Mouse (Mus musculus): ENCODE results near the gene Pkd1. TPM values are rescaled to one million over a fixed set of nuclear protein-coding genes. Genes with fewer than 3 reads are reported as not detected.

Pkd1 gene
- total and polyA plus RNA-seq, 3 experiments: 5.0 to 28.0 (median 5.8) TPM

DNA sequence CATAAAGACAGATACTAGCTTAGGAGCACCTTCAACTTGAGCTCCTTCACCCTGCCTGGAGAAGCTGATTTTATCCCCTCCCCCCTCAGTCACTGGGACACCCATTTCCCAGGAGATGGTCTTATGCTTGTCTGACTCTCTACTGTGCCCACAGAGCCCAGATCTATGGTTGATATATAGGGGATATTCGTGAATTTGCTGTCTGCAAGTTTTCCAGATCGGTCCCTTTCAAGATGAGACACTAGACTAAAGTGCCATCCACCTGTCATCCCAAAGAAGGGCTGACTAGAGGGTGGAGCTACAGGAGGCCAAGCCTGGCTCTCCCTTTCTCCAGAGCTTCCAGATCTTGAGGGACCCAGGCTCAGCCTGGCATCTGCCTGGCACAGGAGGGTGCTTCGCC, 18.6 kb upstream of the Pkd1 start:
- Histone ChIP-seq H3K9me3 (replicated peaks) (no peaks in the 10 kb centered on the region), H3K4me1 (ENCODE audit: insufficient read depth, low read depth, low read length) (peaks cover 55% of the 10 kb centered on the region), H3K27me3 (ENCODE audit: insufficient read depth, low read length) (peaks cover 18% of the 10 kb centered on the region), H3K36me3 (replicated peaks) (peaks cover 37% of the 10 kb centered on the region), H3K4me3 (ENCODE audit: low read depth, low read length) (no peak overlapping the region)
- no peak for TF ChIP-seq TAL1 (conservative IDR thresholded peaks at IDR 0.05; ENCODE audit: low read depth, low read length)
- no peak for TF ChIP-seq POLR2AphosphoS5 (IDR thresholded peaks at IDR 0.05; ENCODE audit: insufficient replicate concordance, low read depth, low read length)
- no peak for TF ChIP-seq CTCF (IDR thresholded peaks at IDR 0.05; ENCODE audit: low read depth, low read length)
- no peak for TF ChIP-seq GATA2 (IDR thresholded peaks at IDR 0.05; ENCODE audit: borderline replicate concordance, low read depth, low read length)
- no peak for TF ChIP-seq GATA1 (IDR thresholded peaks at IDR 0.05; ENCODE audit: borderline replicate concordance, low read length)
- DNase-seq (ENCODE audit: low spot score) (no peak), ATAC-seq (ENCODE audit: extremely low read depth, insufficient number of reproducible peaks, low FRiP score, poor library complexity, severe bottlenecking) (no peak)

DNA sequence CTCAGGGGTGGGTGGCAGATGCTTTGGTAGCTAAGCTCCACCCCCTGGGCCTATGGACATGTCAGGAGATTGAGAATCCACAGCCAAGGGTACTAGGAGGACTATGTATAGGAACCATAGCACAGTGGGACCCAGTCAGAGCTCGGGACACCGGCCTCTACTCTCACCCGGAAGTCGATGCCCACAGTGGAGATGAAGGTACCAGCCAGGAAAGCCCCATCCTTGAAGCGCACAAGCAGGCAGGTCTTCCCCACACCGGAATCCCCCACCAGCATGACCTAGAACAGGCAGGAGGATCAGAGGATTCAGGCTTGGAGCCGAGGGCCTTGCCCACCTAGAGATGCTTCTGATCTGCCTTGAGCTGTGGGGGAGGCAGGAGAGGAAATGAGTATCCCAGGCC, 17.6 kb upstream of the Pkd1 start:
- ATAC-seq (ENCODE audit: extremely low read depth, insufficient number of reproducible peaks, low FRiP score, poor library complexity, severe bottlenecking) (no peak), DNase-seq (ENCODE audit: low spot score) (no peak)
- H3K4me1 ChIP-seq (ENCODE audit: insufficient read depth, low read depth, low read length): peaks cover 46% of the 10 kb centered on the region

DNA sequence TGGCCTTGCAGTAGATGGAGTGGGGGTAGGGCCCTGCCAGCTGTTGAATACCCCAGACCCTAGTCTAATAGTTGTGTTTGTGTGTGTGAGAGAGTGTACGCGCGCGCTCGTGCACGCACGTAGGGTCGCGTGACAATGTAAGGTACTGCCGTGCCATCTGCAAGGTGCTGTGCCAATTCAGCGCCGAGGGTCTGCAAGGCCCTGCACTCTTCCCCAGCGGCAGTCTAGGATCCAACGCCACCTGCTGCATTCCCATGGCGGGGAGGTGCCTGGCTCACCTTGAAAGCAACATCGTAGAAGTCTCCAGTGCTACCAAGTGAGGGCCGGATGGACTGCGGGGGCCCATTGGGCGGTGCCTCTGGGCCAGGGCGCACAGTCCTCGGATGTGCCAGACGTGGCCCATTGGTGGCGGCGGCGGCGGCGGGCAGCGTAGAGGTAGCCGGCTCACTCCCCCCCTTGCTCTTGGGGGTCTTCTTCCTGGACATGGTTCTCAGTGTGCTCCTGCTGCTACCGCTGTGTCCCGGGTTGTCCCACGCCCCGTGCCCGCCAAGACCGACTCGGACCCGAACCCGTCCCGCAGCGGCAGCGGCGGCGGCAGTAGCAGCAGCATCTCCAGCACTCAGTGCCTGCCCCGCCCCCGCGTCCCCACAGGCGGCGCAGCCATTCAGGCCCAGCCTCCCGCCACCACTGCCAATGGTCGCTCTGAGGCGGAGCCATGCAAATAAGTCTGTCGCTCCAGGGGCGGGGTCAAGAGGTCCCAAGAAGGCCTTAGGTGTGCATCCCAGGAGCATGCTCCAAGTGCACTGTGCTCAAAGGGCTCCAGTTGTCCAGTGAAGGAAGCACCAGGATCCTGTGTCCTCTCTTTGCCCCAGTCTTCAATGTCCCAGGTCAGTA, 16.3 kb upstream of the Pkd1 start:
- Histone ChIP-seq H3K9me3 (replicated peaks) (no peaks in the 10 kb centered on the region), H3K4me3 (ENCODE audit: low read depth, low read length) (peak overlapping the region; percentile 51; the same call in 1 of the 2 replicates), H3K36me3 (replicated peaks) (peaks cover 30% of the 10 kb centered on the region), H3K4me1 (ENCODE audit: insufficient read depth, low read depth, low read length) (peaks cover 49% of the 10 kb centered on the region), H3K27me3 (ENCODE audit: insufficient read depth, low read length) (peaks cover 37% of the 10 kb centered on the region)
- TF ChIP-seq POLR2AphosphoS5 (IDR thresholded peaks at IDR 0.05; ENCODE audit: insufficient replicate concordance, low read depth, low read length): no peak
- TF ChIP-seq CTCF (IDR thresholded peaks at IDR 0.05; ENCODE audit: low read depth, low read length): no peak
- no peak for TF ChIP-seq GATA2 (IDR thresholded peaks at IDR 0.05; ENCODE audit: borderline replicate concordance, low read depth, low read length)
- TF ChIP-seq TAL1 (conservative IDR thresholded peaks at IDR 0.05; ENCODE audit: low read depth, low read length): no peak
- no peak for TF ChIP-seq GATA1 (IDR thresholded peaks at IDR 0.05; ENCODE audit: borderline replicate concordance, low read length)
- DNase-seq (ENCODE audit: low spot score): peak; percentile 76
- peak; percentile 65 for ATAC-seq (ENCODE audit: extremely low read depth, insufficient number of reproducible peaks, low FRiP score, poor library complexity, severe bottlenecking)

More for the DNA sequence above, 17.6 kb upstream of the Pkd1 start:
- TF ChIP-seq POLR2AphosphoS5 (IDR thresholded peaks at IDR 0.05; ENCODE audit: insufficient replicate concordance, low read depth, low read length) (no peak), CTCF (IDR thresholded peaks at IDR 0.05; ENCODE audit: low read depth, low read length) (no peak), GATA1 (IDR thresholded peaks at IDR 0.05; ENCODE audit: borderline replicate concordance, low read length) (no peak)
- Histone ChIP-seq H3K36me3 (replicated peaks) (peaks cover 30% of the 10 kb centered on the region), H3K9me3 (replicated peaks) (no peaks in the 10 kb centered on the region), H3K27me3 (ENCODE audit: insufficient read depth, low read length) (peaks cover 25% of the 10 kb centered on the region), H3K4me3 (ENCODE audit: low read depth, low read length) (no peak overlapping the region)

DNA sequence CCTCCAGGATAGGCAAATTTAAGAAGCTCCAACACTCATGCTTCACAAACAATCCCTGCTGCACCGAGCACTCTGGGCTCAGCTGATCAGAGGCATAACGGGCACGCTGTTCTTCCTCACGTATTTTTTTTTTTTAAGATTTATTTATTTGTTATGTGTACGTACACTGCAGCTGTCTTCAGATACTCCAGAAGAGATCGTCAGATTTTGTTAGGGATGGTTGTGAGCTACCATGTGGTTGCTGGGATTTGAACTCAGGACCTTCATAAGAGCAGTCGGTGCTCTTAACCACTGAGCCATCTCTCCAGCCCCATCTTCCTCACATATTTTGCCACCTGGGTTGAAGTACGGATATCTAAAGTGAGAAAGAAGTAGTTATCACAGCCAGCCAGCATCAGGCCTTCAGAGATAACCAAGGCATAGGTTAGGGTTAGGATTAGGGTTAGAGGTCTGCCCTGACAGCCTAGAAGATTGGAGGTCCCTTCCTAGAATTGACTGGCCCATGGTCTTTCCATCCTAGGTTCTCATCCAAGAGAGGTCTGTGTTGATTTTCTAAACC, 15.4 kb upstream of the Pkd1 start, which contains the start of gene Rab26:
Gene Rab26 (minus strand): TSS at position 51 of the 559 bp plus-strand sequence.
- Histone ChIP-seq H3K27me3 (ENCODE audit: insufficient read depth, low read length) (peaks cover 39% of the 10 kb centered on the region), H3K36me3 (replicated peaks) (peaks cover 22% of the 10 kb centered on the region), H3K9me3 (replicated peaks) (no peaks in the 10 kb centered on the region), H3K4me1 (ENCODE audit: insufficient read depth, low read depth, low read length) (peaks cover 46% of the 10 kb centered on the region), H3K4me3 (ENCODE audit: low read depth, low read length) (peak within 1 kb of the TSS; percentile 51; the same call in 1 of the 2 replicates)
- DNase-seq (ENCODE audit: low spot score): no peak
- TF ChIP-seq GATA1 (IDR thresholded peaks at IDR 0.05; ENCODE audit: borderline replicate concordance, low read length) (no peak), POLR2AphosphoS5 (IDR thresholded peaks at IDR 0.05; ENCODE audit: insufficient replicate concordance, low read depth, low read length) (no peak), CTCF (IDR thresholded peaks at IDR 0.05; ENCODE audit: low read depth, low read length) (no peak), TAL1 (conservative IDR thresholded peaks at IDR 0.05; ENCODE audit: low read depth, low read length) (no peak), GATA2 (IDR thresholded peaks at IDR 0.05; ENCODE audit: borderline replicate concordance, low read depth, low read length) (no peak)
- no peak for ATAC-seq (ENCODE audit: extremely low read depth, insufficient number of reproducible peaks, low FRiP score, poor library complexity, severe bottlenecking)

DNA sequence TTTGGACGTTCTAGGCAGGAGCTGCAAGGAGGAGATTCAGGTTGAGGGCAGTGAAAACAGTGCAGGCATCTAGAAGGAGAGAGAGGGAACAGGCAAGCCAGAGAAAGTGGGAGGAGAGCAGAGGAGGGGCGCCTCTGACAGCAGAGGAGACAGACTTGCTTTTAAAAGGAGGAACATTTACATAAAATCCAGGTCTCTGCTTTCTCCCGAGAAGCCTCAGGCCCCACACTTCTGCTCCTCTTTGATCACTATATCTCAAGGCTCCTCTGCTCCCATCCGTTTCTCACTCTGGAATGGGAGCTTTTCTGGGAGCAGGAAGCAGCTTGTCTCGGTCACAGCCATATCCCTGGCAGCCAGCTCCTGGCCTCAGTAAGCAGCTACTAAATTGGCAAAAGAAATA, 14.3 kb upstream of the Pkd1 start:
- ATAC-seq (ENCODE audit: extremely low read depth, insufficient number of reproducible peaks, low FRiP score, poor library complexity, severe bottlenecking) (no peak), DNase-seq (ENCODE audit: low spot score) (no peak)
- Histone ChIP-seq H3K4me1 (ENCODE audit: insufficient read depth, low read depth, low read length) (peaks cover 37% of the 10 kb centered on the region), H3K27me3 (ENCODE audit: insufficient read depth, low read length) (peaks cover 39% of the 10 kb centered on the region), H3K36me3 (replicated peaks) (peaks cover 11% of the 10 kb centered on the region), H3K9me3 (replicated peaks) (no peaks in the 10 kb centered on the region), H3K4me3 (ENCODE audit: low read depth, low read length) (no peak overlapping the region)
- TF ChIP-seq GATA1 (IDR thresholded peaks at IDR 0.05; ENCODE audit: borderline replicate concordance, low read length): no peak
- TF ChIP-seq POLR2AphosphoS5 (IDR thresholded peaks at IDR 0.05; ENCODE audit: insufficient replicate concordance, low read depth, low read length): no peak
- TF ChIP-seq CTCF (IDR thresholded peaks at IDR 0.05; ENCODE audit: low read depth, low read length): no peak
- no peak for TF ChIP-seq GATA2 (IDR thresholded peaks at IDR 0.05; ENCODE audit: borderline replicate concordance, low read depth, low read length)
- TF ChIP-seq TAL1 (conservative IDR thresholded peaks at IDR 0.05; ENCODE audit: low read depth, low read length): no peak

DNA sequence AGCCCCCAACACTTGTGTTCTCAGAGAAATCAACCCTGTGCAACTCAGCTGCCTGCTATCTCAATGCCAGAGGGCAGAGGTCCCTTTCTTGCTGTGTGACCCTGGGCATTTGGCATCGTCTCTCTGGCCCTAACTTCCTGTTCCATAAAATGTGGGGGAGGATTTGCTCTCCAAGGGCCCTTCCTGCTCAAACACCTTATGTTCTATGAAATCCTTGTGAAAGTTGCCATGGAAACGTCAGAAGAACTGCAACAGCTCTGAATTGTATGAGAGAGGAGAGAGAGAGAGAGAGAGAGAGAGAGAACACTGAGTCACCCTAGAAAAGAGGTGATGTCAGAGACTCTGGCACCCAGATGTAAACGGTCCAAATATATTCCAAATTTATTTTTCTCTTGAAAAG, 12.1 kb upstream of the Pkd1 start:
- Histone ChIP-seq H3K4me3 (ENCODE audit: low read depth, low read length) (no peak overlapping the region), H3K9me3 (replicated peaks) (no peaks in the 10 kb centered on the region), H3K36me3 (replicated peaks) (no peaks in the 10 kb centered on the region), H3K4me1 (ENCODE audit: insufficient read depth, low read depth, low read length) (peaks cover 21% of the 10 kb centered on the region), H3K27me3 (ENCODE audit: insufficient read depth, low read length) (peaks cover 39% of the 10 kb centered on the region)
- no peak for TF ChIP-seq TAL1 (conservative IDR thresholded peaks at IDR 0.05; ENCODE audit: low read depth, low read length)
- no peak for TF ChIP-seq CTCF (IDR thresholded peaks at IDR 0.05; ENCODE audit: low read depth, low read length)
- TF ChIP-seq GATA1 (IDR thresholded peaks at IDR 0.05; ENCODE audit: borderline replicate concordance, low read length): no peak
- TF ChIP-seq POLR2AphosphoS5 (IDR thresholded peaks at IDR 0.05; ENCODE audit: insufficient replicate concordance, low read depth, low read length): no peak
- no peak for TF ChIP-seq GATA2 (IDR thresholded peaks at IDR 0.05; ENCODE audit: borderline replicate concordance, low read depth, low read length)
- DNase-seq (ENCODE audit: low spot score) (no peak), ATAC-seq (ENCODE audit: extremely low read depth, insufficient number of reproducible peaks, low FRiP score, poor library complexity, severe bottlenecking) (no peak)

All from G1E (cell line).